Mouse (Mus musculus) liver, embryonic 11.5 days (tissue): ENCODE data around the gene Zfp663. TPM values are rescaled to one million over a fixed set of nuclear protein-coding genes. Genes with fewer than 3 reads are reported as not detected.

Experiments
- polyA plus RNA-seq: library from polyadenylated mRNA; unstranded; fragments of >200 nt; fragmentation: Nextera tagmentation; extraction: Ambion mirVana; gene quantifications from 2 replicates; pipeline ENCODE4 v1.2.1, GENCODE M21; 2014

Zfp663 gene
- polyA plus RNA-seq, 1 experiment from 2014 or later: 0.07 TPM

Other genes with a start within 250 kb of the Zfp663 start
- gene Cdh22, start 133.9 kb downstream of the Zfp663 start, polyA plus RNA-seq: 0.11 and 0.17 TPM in 2 replicates
- gene Slc35c2, start 80.9 kb downstream of the Zfp663 start, polyA plus RNA-seq: 53.0 and 64.4 TPM in 2 replicates
- 36.4 and 42.4 TPM in 2 replicates for gene Elmo2, start 42.2 kb downstream of the Zfp663 start, polyA plus RNA-seq
- gene Zfp334, start 19.5 kb upstream of the Zfp663 start, polyA plus RNA-seq: 5.9 and 6.1 TPM in 2 replicates
- 2.2 and 2.5 TPM in 2 replicates for gene Ocstamp, start 31.7 kb upstream of the Zfp663 start, polyA plus RNA-seq
- gene Slc13a3, start 104.5 kb upstream of the Zfp663 start, polyA plus RNA-seq: 2.9 and 4.0 TPM in 2 replicates
- gene Trp53rka, start 124.6 kb upstream of the Zfp663 start, polyA plus RNA-seq: 28.8 and 31.4 TPM in 2 replicates
- 1.6 and 2.1 TPM in 2 replicates for gene Slc2a10, start 135.1 kb upstream of the Zfp663 start, polyA plus RNA-seq
- 0.66 and 1.2 TPM in 2 replicates for gene Eya2, start 226.3 kb upstream of the Zfp663 start, polyA plus RNA-seq